Mouse (Mus musculus): ENCODE measurements around the gene Dhrs11. TPM values are rescaled to one million over a fixed set of nuclear protein-coding genes. Genes with fewer than 3 reads are reported as not detected.

The Dhrs11 gene
- polyA plus RNA-seq, 1 experiment: 5.5 TPM

DNA sequence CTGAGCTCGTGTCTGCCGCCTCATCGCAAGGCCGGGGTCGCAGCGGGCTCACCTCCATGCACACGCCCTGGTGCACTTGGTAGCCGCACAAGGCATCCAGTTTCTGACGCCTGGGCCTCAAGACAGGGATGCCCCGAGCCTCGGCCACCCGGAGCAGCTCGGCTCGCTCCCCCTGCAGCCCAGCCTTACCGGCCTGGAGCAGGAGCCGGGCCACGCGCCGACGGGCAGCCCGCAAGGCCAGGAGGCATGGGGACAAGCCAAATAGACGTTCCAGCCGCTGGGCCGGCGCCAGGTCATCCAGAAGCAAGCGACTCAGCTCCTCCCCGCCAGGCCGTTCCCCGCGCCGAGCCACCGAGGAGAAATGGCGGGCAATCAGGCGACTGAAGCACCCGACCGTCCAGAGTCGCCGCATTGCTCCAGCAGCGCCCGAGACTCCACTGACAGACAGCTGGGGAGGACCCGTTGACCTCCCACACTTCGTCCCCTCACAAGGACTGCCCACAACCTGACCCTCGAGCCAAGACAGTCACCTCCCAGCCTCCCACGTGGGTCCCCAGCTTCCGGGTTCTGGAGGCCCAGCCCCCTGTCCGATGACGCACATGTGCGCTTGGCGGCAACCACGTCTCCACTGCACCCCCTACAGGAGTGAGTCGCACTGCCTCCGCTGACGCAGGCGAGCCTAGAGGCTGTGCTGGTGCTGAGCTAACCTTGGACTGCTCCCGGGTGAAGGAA is 9.7 kb downstream of the Dhrs11 start, which contains the start of gene Mrm1:
Gene Mrm1 (minus strand): TSS at position 555 of the 732 bp plus-strand sequence.
- TF ChIP-seq CEBPB (IDR thresholded peaks at IDR 0.05; ENCODE audit: low read depth) (no peak), MYOG (IDR thresholded peaks at IDR 0.05; ENCODE audit: control insufficient read depth, extremely low read depth, insufficient read length) (no peak), CTCF (IDR thresholded peaks at IDR 0.05; ENCODE audit: control insufficient read depth, insufficient read depth, insufficient read length) (peak; percentile 91), FOSL1 (IDR thresholded peaks at IDR 0.05; ENCODE audit: insufficient read depth, low read length, poor library complexity, severe bottlenecking) (no peak), MYOD1 (IDR thresholded peaks at IDR 0.05; ENCODE audit: control insufficient read depth, insufficient read length, low read depth) (no peak), MAX (IDR thresholded peaks at IDR 0.05) (peak; percentile 95), USF1 (IDR thresholded peaks at IDR 0.05; ENCODE audit: low read depth) (peak; percentile 85)
- Histone ChIP-seq H3K27me3 (ENCODE audit: control insufficient read depth, insufficient read depth, insufficient read length) (no peaks in the 10 kb centered on the region), H3K36me3 (ENCODE audit: control insufficient read depth, insufficient read depth) (peaks cover 7% of the 10 kb centered on the region), H3K79me3 (ENCODE audit: low read depth) (no peaks in the 10 kb centered on the region), H3K4me3 (ENCODE audit: insufficient read depth, poor library complexity, severe bottlenecking) (peak within 1 kb of the TSS; percentile 59), H3K79me2 (ENCODE audit: control insufficient read depth, insufficient read depth) (peaks cover 9% of the 10 kb centered on the region), H3ac (ENCODE audit: control insufficient read depth, insufficient read length, low read depth) (peak within 1 kb of the TSS; percentile 66)

DNA sequence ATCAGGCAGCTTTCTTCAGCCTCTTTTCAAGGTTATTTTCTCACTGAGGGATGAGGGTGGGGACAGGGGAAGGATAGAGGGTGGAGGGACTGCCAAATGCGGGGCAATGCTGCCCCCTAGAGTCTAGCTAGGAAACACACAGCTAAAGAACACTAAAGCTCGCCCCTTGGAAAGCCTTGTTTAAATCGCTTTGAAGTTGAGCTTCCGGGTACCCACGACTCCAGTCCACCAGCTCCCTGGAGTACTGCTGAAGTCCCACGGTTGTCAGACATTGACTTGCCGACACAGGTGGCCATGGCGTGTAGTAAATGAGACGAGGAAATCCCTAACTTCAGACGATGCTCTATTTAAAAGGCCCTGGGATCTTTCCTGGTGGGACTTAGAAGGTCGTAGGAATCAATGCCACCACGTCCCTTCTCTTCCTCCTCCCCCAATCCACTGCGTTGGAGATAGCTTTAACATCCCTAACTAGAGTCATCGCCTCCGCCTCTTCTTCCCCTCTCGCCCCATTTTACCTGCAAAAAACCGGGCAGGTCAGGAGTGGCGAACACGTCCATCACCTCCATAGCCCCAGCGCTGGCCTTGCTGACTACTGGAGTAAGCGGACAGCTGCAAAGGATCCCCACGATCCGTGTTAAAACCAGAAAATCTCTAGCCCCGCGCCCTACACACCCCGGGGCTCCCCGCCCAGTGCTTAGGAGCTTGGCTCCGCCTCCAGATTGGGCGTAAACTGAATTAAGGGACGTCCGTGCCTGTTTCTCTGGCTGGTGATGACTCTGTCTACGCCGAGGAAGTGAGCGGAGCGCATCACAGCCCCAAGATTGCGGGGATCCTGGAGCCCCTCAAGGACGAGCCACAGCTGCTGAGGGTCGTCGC is 10.5 kb downstream of the Dhrs11 start:
- Histone ChIP-seq H3K27me3 (ENCODE audit: control insufficient read depth, insufficient read depth, insufficient read length) (no peaks in the 10 kb centered on the region), H3K4me3 (ENCODE audit: insufficient read depth, poor library complexity, severe bottlenecking) (peak overlapping the region; percentile 59), H3K36me3 (ENCODE audit: control insufficient read depth, insufficient read depth) (peaks cover 7% of the 10 kb centered on the region), H3K79me2 (ENCODE audit: control insufficient read depth, insufficient read depth) (peaks cover 9% of the 10 kb centered on the region), H3K79me3 (ENCODE audit: low read depth) (no peaks in the 10 kb centered on the region), H3ac (ENCODE audit: control insufficient read depth, insufficient read length, low read depth) (peak overlapping the region; percentile 66)
- peak; percentile 30 for TF ChIP-seq CTCF (IDR thresholded peaks at IDR 0.05; ENCODE audit: control insufficient read depth, insufficient read depth, insufficient read length)
- no peak for TF ChIP-seq FOSL1 (IDR thresholded peaks at IDR 0.05; ENCODE audit: insufficient read depth, low read length, poor library complexity, severe bottlenecking)
- TF ChIP-seq MYOD1 (IDR thresholded peaks at IDR 0.05; ENCODE audit: control insufficient read depth, insufficient read length, low read depth): peak; percentile 36
- no peak for TF ChIP-seq CEBPB (IDR thresholded peaks at IDR 0.05; ENCODE audit: low read depth)
- TF ChIP-seq MYOG (IDR thresholded peaks at IDR 0.05; ENCODE audit: control insufficient read depth, extremely low read depth, insufficient read length): no peak
- no peak for TF ChIP-seq USF1 (IDR thresholded peaks at IDR 0.05; ENCODE audit: low read depth)
- no peak for TF ChIP-seq MAX (IDR thresholded peaks at IDR 0.05)

DNA sequence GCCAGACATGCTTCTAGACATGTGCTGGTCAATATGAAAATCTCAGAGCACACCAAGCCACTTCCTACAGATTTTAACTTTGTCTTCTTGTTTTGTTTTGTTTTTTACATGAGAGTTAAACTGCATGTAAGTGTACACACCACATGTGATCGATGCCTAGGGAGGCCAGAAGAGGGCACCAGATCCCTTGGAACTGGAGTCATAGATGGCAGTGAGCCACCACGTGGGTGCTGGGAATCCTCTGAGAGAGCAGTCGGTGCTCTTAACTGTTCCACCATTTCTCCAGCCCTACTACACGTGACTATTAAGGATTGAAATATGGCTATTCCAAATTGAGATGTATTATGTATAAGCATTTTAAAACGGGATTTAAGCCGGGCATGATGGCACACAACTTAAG is 11.4 kb downstream of the Dhrs11 start:
- H3K79me2 ChIP-seq (ENCODE audit: control insufficient read depth, insufficient read depth): peaks cover 9% of the 10 kb centered on the region
- no peaks in the 10 kb centered on the region for H3K27me3 ChIP-seq (ENCODE audit: control insufficient read depth, insufficient read depth, insufficient read length)
- H3K36me3 ChIP-seq (ENCODE audit: control insufficient read depth, insufficient read depth): peaks cover 11% of the 10 kb centered on the region
- no peak overlapping the region for H3ac ChIP-seq (ENCODE audit: control insufficient read depth, insufficient read length, low read depth)
- no peak for TF ChIP-seq CEBPB (IDR thresholded peaks at IDR 0.05; ENCODE audit: low read depth)
- no peak for TF ChIP-seq FOSL1 (IDR thresholded peaks at IDR 0.05; ENCODE audit: insufficient read depth, low read length, poor library complexity, severe bottlenecking)
- TF ChIP-seq MYOG (IDR thresholded peaks at IDR 0.05; ENCODE audit: control insufficient read depth, extremely low read depth, insufficient read length): no peak
- no peak for TF ChIP-seq CTCF (IDR thresholded peaks at IDR 0.05; ENCODE audit: control insufficient read depth, insufficient read depth, insufficient read length)
- TF ChIP-seq MAX (IDR thresholded peaks at IDR 0.05): no peak
- no peak for TF ChIP-seq MYOD1 (IDR thresholded peaks at IDR 0.05; ENCODE audit: control insufficient read depth, insufficient read length, low read depth)
- TF ChIP-seq USF1 (IDR thresholded peaks at IDR 0.05; ENCODE audit: low read depth): no peak
- no peak overlapping the region for H3K4me3 ChIP-seq (ENCODE audit: insufficient read depth, poor library complexity, severe bottlenecking)
- no peaks in the 10 kb centered on the region for H3K79me3 ChIP-seq (ENCODE audit: low read depth)

DNA sequence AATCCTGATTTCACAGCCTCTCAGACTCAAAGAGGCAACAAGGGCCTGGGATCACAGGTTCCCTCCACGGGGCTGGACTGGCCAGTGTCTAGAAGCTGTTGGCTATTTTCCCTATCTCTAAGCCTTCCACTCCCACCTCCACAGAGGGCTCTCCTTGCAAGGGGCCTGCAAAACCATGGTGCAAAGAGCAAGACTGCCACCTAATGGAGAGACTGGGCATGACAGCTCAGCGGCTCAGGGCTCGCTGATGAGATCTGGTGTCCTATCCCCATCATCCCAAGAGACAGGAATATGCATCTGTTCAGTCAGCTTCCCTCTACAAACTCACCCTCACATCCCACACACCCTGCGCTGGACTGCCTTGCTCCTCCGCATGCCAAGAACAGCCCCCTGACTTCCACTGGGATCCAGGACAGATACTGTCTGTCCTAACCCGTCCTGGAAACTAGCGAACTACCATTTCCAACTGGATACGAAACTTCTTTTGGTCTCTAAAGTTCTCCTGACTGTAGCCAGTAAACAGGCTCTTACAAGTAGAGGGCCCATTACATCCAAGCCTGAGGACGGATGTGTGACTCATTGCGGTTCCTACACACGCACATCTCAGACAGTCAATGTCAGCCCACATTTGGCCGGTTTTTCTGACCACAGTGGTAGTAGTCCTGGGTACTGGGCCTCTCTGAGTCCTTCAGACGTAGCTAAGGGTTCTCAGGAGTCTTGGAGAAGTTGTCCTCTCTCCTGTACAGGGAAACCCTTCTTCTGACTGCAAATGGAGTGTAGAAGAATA is 14.9 kb downstream of the Dhrs11 start:
- Histone ChIP-seq H3K36me3 (ENCODE audit: control insufficient read depth, insufficient read depth) (peaks cover 13% of the 10 kb centered on the region), H3K79me3 (ENCODE audit: low read depth) (no peaks in the 10 kb centered on the region), H3ac (ENCODE audit: control insufficient read depth, insufficient read length, low read depth) (peak overlapping the region; percentile 31), H3K4me3 (ENCODE audit: insufficient read depth, poor library complexity, severe bottlenecking) (no peak overlapping the region), H3K27me3 (ENCODE audit: control insufficient read depth, insufficient read depth, insufficient read length) (no peaks in the 10 kb centered on the region), H3K79me2 (ENCODE audit: control insufficient read depth, insufficient read depth) (peaks cover 9% of the 10 kb centered on the region)
- TF ChIP-seq MAX (IDR thresholded peaks at IDR 0.05) (no peak), CTCF (IDR thresholded peaks at IDR 0.05; ENCODE audit: control insufficient read depth, insufficient read depth, insufficient read length) (peak; percentile 91), FOSL1 (IDR thresholded peaks at IDR 0.05; ENCODE audit: insufficient read depth, low read length, poor library complexity, severe bottlenecking) (peak; percentile 86), MYOD1 (IDR thresholded peaks at IDR 0.05; ENCODE audit: control insufficient read depth, insufficient read length, low read depth) (peak; percentile 51)

DNA sequence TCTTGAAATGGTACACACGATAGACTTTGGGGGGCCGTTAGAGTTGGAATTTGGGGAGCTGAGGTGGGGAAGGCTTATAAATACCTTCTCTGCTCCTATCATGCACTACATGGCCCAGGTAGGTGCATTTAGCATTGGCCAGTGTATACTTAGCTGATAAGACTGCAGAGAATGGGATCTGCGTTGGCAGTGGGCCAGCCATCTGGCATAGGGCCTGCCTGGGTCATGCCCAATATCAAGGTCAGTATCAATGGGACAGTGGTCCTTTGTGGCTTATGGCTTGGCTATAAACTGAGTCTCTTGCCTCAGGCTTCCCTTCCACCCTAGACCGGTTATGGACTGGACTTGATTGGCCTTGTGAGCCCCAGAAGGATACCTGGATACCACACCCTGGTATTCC is 24.4 kb downstream of the Dhrs11 start:
- Histone ChIP-seq H3ac (ENCODE audit: control insufficient read depth, insufficient read length, low read depth) (no peak overlapping the region), H3K79me3 (ENCODE audit: low read depth) (no peaks in the 10 kb centered on the region), H3K4me3 (ENCODE audit: insufficient read depth, poor library complexity, severe bottlenecking) (no peak overlapping the region), H3K27me3 (ENCODE audit: control insufficient read depth, insufficient read depth, insufficient read length) (peaks cover 12% of the 10 kb centered on the region), H3K36me3 (ENCODE audit: control insufficient read depth, insufficient read depth) (no peaks in the 10 kb centered on the region), H3K79me2 (ENCODE audit: control insufficient read depth, insufficient read depth) (no peaks in the 10 kb centered on the region)
- no peak for TF ChIP-seq MYOD1 (IDR thresholded peaks at IDR 0.05; ENCODE audit: control insufficient read depth, insufficient read length, low read depth)
- no peak for TF ChIP-seq USF1 (IDR thresholded peaks at IDR 0.05; ENCODE audit: low read depth)
- no peak for TF ChIP-seq MAX (IDR thresholded peaks at IDR 0.05)
- no peak for TF ChIP-seq MYOG (IDR thresholded peaks at IDR 0.05; ENCODE audit: control insufficient read depth, extremely low read depth, insufficient read length)
- TF ChIP-seq CEBPB (IDR thresholded peaks at IDR 0.05; ENCODE audit: low read depth): no peak
- TF ChIP-seq CTCF (IDR thresholded peaks at IDR 0.05; ENCODE audit: control insufficient read depth, insufficient read depth, insufficient read length): no peak

Data from C2C12 (cell line).